Mouse (Mus musculus) neural tube, embryonic 13.5 days (tissue): ENCODE data around the gene Gm49333. TPM values are rescaled to one million over a fixed set of nuclear protein-coding genes. Genes with fewer than 3 reads are reported as not detected.
A peak's percentile ranks its signal among the peaks of the same experiment; 100 is the strongest.
"Not testable (repeated sequence)": the region's sequence is repeated elsewhere in the genome, so short reads cannot be mapped to it uniquely, and the experiment has no call there.

ENCODE experiments used
- ATAC-seq: fragments of 200-750 bp; cut with Nextera tagmentation; 2 replicates; pipeline ENCODE4 v1.8.0; 2017; ENCODE audit warnings: low read depth, mild to moderate bottlenecking, moderate TSS enrichment, moderate library complexity
- H3K27ac ChIP-seq: fragments of 300-500 bp; sonication (generic); replicated peaks from 2 replicates; pipeline ENCODE4 v1.5.1; 2015; ENCODE audit warnings: moderate library complexity, mild to moderate bottlenecking, inconsistent platforms
- H3K27me3 ChIP-seq: fragments of 300-500 bp; sonication (generic); 2 replicates; pipeline ENCODE4 v1.6.1; 2015; ENCODE audit warnings: mild to moderate bottlenecking, inconsistent platforms
- H3K36me3 ChIP-seq: fragments of 300-500 bp; sonication (generic); 2 replicates; pipeline ENCODE4 v1.6.1; 2015; ENCODE audit warnings: mild to moderate bottlenecking, inconsistent platforms
- H3K4me1 ChIP-seq: fragments of 300-500 bp; sonication (generic); replicated peaks from 2 replicates; pipeline ENCODE4 v1.6.1; 2015; ENCODE audit warnings: inconsistent platforms
- H3K4me2 ChIP-seq: fragments of 300-500 bp; sonication (generic); 2 replicates; pipeline ENCODE4 v1.6.1; 2015; ENCODE audit warnings: inconsistent platforms, mild to moderate bottlenecking, moderate library complexity
- H3K4me3 ChIP-seq: fragments of 300-500 bp; sonication (generic); 2 replicates; pipeline ENCODE4 v1.5.1; 2015; ENCODE audit warnings: mild to moderate bottlenecking, inconsistent platforms
- H3K9ac ChIP-seq: fragments of 300-500 bp; sonication (generic); 2 replicates; pipeline ENCODE4 v1.6.1; 2015; ENCODE audit warnings: moderate library complexity, mild to moderate bottlenecking, inconsistent platforms
- H3K9me3 ChIP-seq: fragments of 300-500 bp; sonication (generic); 2 replicates; pipeline ENCODE4 v1.6.1; 2016; ENCODE audit warnings: inconsistent platforms
- WGBS: fragments of 180-500 bp; shearing (Covaris S2); methylation state at CpG from one replicate; pipeline ENCODE4 v1.1.7; 2015; 5-methylcytosine and 5-hydroxymethylcytosine counted together
- polyA plus RNA-seq: library from polyadenylated mRNA; unstranded; fragments of >200 nt; fragmentation: Nextera tagmentation; extraction: Ambion mirVana; gene quantifications from 2 replicates; pipeline ENCODE4 v1.2.1, GENCODE M21; 2015

Gene Gm49333
- polyA plus RNA-seq, 1 experiment from 2014 or later = 1.4 TPM

DNA sequence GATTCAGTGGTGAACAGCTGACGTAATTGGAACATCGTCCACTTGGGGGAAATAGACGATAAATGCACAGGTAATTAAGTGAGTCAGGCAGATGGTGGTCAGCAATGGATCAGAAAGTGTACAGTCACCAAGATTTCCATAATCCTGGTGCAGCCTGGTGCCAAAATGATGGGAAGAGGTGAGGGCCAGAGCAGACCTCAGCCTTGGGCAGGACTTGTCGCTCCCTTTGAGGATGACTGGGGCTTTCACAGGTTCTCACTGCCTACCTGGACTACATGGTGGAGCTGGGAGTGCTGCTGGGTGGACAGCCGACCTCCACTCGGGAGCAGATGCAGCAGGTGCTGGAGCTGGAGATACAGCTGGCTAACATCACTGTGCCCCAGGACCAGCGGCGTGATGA is 26.0 kb downstream of the Gm49333 start:
- no peak overlapping the region for H3K27ac ChIP-seq

DNA sequence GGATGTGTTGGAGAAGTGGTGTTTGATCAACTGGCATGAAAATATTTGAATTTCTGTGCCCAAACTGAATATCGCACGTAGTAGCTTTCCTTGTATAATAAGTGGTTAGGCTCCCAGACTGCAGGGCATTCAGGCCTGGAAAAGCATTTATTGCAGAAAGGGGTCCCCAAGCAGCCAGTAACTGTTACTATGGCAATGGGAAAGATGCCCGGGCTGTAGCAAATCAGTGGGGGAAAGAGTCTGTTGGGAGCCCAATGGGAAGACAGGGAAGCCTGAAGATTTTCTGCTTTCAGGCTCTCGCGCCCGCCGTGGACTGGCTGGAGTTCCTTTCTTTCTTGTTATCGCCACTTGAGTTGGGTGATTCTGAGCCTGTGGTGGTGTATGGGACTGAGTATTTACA is 27.0 kb downstream of the Gm49333 start:
- no peak overlapping the region; the same call in none of the 2 replicates for H3K27ac ChIP-seq
- H3K27me3 ChIP-seq = no peaks in the 10 kb centered on the region
- 0 out of 2 replicates have a peak, but pooled peaks cover 9% of the 10 kb centered on the region for H3K4me1 ChIP-seq
- H3K4me2 ChIP-seq = no peak overlapping the region; the same call in 1 of the 2 replicates
- no peaks in the 10 kb centered on the region for H3K36me3 ChIP-seq
- H3K9ac ChIP-seq = no peak overlapping the region
- no peaks in the 10 kb centered on the region for H3K9me3 ChIP-seq
- H3K4me3 ChIP-seq = no peak overlapping the region
- 69% methylated on average over 8 of the region's 8 CpGs for WGBS
- peak; percentile 70 for ATAC-seq

More for the DNA sequence above, 26.0 kb downstream of the Gm49333 start:
- no peak overlapping the region for H3K4me2 ChIP-seq
- 0 out of 2 replicates have a peak, but pooled peaks cover 9% of the 10 kb centered on the region for H3K4me1 ChIP-seq
- H3K27me3 ChIP-seq = no peaks in the 10 kb centered on the region
- 82% methylated on average over 8 of the region's 8 CpGs for WGBS
- 0 out of 2 replicates have a peak overlapping the region, but pooled peaks have one; percentile 17 for H3K9ac ChIP-seq
- H3K9me3 ChIP-seq = no peaks in the 10 kb centered on the region
- no peak for ATAC-seq
- no peaks in the 10 kb centered on the region for H3K36me3 ChIP-seq
- no peak overlapping the region for H3K4me3 ChIP-seq

DNA sequence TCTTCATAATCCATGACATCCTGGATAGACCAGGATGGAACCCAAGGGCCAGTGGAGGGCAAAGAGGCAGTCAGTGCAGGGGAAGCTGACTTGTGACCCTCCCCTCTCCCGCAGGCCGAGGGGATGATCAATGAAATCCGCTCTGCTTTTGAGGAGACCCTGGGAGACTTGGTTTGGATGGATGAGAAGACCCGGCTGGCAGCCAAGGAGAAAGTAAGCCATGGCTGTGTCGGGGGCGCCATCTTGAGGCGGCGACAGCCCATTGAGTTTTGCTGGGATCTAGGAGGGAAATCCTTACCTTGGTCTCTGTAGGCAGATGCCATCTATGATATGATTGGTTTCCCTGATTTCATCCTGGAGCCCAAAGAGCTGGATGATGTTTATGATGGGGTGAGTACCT is 30.8 kb downstream of the Gm49333 start:
- Histone ChIP-seq H3K4me1 (0 out of 2 replicates have a peak, but pooled peaks cover 9% of the 10 kb centered on the region), H3K27me3 (no peaks in the 10 kb centered on the region), H3K9ac (no peak overlapping the region), H3K36me3 (no peaks in the 10 kb centered on the region), H3K27ac (no peak overlapping the region), H3K9me3 (no peaks in the 10 kb centered on the region), H3K4me3 (no peak overlapping the region), H3K4me2 (no peak overlapping the region)
- 2% methylated on average over 8 of the region's 8 CpGs for WGBS
- peak; percentile 37; the same call in 1 of the 2 replicates for ATAC-seq

DNA sequence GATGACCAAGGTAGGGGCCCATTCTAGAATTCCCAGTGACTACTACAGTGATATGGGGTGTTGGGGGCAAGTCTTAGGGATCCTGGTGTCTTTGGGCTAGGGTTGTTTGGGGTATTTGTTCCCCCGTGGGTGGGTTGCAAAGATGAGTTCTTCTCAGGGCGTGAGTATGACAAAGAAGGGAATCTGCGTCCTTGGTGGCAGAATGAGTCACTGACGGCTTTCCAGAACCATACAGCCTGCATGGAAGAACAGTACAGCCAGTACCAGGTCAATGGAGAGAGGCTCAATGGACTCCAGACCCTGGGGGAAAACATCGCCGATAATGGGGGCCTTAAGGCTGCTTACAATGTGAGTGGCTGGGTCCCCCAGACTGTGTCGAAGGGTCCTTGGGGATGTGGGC is 32.5 kb downstream of the Gm49333 start:
- Histone ChIP-seq H3K36me3 (no peaks in the 10 kb centered on the region), H3K9me3 (no peaks in the 10 kb centered on the region), H3K4me2 (no peak overlapping the region), H3K4me3 (no peak overlapping the region), H3K9ac (no peak overlapping the region; the same call in 1 of the 2 replicates), H3K27ac (no peak overlapping the region), H3K4me1 (0 out of 2 replicates have a peak, but pooled peaks cover under 1% of the 10 kb centered on the region), H3K27me3 (no peaks in the 10 kb centered on the region)
- 87% methylated on average over 7 of the region's 7 CpGs for WGBS
- no peak for ATAC-seq

DNA sequence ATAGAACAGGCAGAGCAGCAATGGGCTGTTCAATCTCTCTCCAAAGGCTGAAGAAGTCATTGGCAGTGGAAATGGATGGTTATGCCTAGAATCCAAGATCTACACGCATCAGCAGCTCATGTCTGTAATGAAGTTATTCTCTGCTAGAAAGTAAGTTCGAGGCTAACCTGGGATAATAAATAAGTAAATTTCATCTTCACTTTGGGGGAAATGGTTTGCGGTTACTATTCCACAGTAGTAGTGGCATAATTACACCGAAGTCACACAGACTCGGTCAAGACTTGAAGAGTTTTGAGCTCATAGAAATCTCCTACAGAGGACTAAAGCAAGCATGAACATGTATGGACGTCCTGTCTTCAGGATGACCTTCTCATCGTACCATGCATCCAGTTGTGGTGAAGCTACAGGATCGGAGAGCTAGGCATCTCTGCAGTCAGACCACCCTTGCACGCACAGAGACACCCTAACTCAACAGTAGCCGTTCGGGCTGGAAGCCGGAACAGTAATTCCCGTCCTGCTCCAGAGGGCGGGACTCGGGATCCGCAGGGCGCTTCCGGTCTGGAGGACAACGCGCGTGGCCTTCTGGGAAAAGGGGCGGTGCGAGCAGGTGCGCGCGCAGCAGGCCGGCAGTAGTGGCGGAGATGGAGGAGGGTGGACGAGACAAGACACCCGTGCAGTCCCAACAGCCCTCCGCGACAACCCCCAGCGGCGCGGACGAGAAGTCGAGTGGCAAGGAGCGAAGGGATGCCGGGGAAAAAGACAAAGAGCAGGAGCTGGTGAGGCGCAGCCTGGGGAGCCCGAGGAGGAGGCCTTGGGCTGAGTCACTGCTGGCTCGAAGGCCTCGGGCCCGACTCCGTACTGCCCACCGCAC is 39.9 kb downstream of the Gm49333 start, which contains the start of gene Psmd2:
Gene Psmd2, plus strand, starts transcription at position 577 of the 871 bp plus-strand sequence.
- 2% methylated on average over 46 of the region's 46 CpGs for WGBS
- Histone ChIP-seq H3K4me1 (peaks cover 19% of the 10 kb centered on the region), H3K4me3 (peak within 1 kb of the TSS; percentile 86), H3K9ac (peak within 1 kb of the TSS; percentile 93), H3K36me3 (peaks cover 20% of the 10 kb centered on the region), H3K27ac (peak within 1 kb of the TSS; percentile 88), H3K9me3 (no peaks in the 10 kb centered on the region), H3K4me2 (peak within 1 kb of the TSS; percentile 80), H3K27me3 (no peaks in the 10 kb centered on the region)
- peak; percentile 96 for ATAC-seq

DNA sequence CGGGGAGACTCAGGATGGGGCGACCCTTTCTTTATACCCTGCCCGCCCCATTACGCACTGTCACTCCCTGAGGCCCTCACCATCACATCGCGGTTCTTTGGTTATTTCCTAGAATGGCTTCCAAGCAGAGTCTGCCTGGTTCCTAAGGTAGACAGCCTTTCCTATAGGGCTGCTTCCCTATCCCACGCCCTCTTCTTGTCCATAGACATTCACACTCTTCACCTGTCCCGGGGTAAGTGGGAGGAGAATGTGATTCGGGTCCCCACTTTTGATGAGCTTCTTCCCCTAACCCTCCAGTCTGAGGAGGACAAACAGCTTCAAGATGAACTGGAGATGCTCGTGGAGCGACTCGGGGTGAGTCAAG is 40.5 kb downstream of the Gm49333 start:
- Histone ChIP-seq H3K9ac (peak overlapping the region; percentile 93), H3K36me3 (peaks cover 26% of the 10 kb centered on the region), H3K27ac (peak overlapping the region; percentile 88), H3K4me1 (peaks cover 19% of the 10 kb centered on the region), H3K4me2 (peak overlapping the region; percentile 80), H3K27me3 (no peaks in the 10 kb centered on the region), H3K9me3 (no peaks in the 10 kb centered on the region), H3K4me3 (peak overlapping the region; percentile 86)
- WGBS = 10% methylated on average over 12 of the region's 12 CpGs
- ATAC-seq = no peak

DNA sequence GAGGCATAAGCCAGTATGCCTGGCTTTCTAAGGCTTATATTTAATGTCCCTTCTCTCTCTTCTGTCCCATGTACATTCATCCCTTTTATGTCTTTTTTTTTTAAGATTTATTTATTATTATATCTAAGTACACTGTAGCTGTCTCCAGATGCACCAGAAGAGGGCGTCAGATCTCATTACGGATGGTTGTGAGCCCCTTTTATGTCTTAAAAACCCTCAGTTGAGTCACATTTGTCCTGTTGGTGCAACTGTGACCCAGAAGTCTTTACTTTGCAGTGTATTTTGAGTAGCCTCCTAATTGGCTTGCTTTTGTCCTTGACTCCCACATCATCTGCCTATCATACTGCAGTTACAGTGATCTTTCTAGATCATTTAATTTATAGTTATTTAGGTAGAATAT is 41.9 kb downstream of the Gm49333 start:
- no peak for ATAC-seq
- 62% methylated on average over 2 of the region's 2 CpGs for WGBS
- H3K36me3 ChIP-seq = peaks cover 40% of the 10 kb centered on the region
- peaks cover 19% of the 10 kb centered on the region for H3K4me1 ChIP-seq
- H3K27me3 ChIP-seq = no peaks in the 10 kb centered on the region
- no peaks in the 10 kb centered on the region for H3K9me3 ChIP-seq
- H3K4me3 ChIP-seq = 0 out of 2 replicates have a peak overlapping the region, but pooled peaks have one; percentile 86
- peak overlapping the region; percentile 80 for H3K4me2 ChIP-seq
- no peak overlapping the region for H3K27ac ChIP-seq
- H3K9ac ChIP-seq = no peak overlapping the region

DNA sequence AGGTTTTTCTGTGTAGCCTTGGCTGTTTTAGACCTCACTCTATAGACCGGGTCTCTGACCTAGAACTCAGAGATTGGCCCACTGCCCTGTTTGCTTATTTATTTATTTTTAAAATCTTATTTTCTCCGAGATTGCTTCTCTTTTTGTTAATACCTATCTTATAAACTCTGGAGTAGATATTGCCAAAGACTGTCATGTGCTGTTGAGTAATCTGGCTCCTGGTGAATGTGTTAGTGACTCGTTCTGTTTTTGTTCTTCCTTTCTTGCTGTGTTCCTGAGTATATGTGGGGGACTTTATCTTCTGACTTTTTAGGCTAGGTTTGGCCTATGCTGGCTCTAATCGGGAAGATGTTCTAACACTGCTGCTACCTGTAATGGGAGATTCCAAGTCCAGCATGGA is 46.3 kb downstream of the Gm49333 start:
- no peak overlapping the region for H3K4me3 ChIP-seq
- WGBS = 88% methylated on average over 4 of the region's 4 CpGs
- ATAC-seq = no peak
- no peaks in the 10 kb centered on the region for H3K9me3 ChIP-seq
- H3K4me2 ChIP-seq = no peak overlapping the region
- peaks cover 8% of the 10 kb centered on the region for H3K4me1 ChIP-seq
- no peaks in the 10 kb centered on the region for H3K27me3 ChIP-seq
- no peak overlapping the region for H3K27ac ChIP-seq
- H3K9ac ChIP-seq = no peak overlapping the region
- H3K36me3 ChIP-seq = peaks cover 83% of the 10 kb centered on the region

DNA sequence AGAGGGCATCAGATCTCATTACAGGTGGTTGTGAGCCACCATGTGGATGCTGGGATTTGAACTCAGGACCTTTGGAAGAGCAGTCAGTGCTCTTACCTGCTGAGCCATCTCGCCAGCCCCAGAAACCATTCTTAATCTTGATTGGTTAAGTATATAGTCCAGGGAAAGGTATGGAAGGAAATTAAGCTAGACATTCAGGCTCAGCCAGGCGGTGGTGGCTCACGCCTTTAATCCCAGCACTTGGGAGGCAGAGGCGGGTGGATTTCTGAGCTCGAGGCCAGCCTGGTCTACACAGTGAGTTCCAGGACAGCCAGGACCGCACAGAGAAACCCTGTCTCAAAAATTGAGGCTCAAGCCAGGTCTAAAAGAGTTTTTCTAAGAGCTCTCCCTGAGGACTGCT is 56.6 kb downstream of the Gm49333 start, which contains the start of gene Eif4g1:
Gene Eif4g1, plus strand, starts transcription at position 301 of the 400 bp plus-strand sequence.
- H3K4me1 ChIP-seq, H3K4me3 ChIP-seq, H3K4me2 ChIP-seq, H3K9ac ChIP-seq, H3K27ac ChIP-seq, H3K27me3 ChIP-seq, ATAC-seq, H3K9me3 ChIP-seq: not testable (repeated sequence)
- 85% methylated on average over 3 of the region's 6 CpGs for WGBS
- H3K36me3 ChIP-seq = peaks cover 26% of the 10 kb centered on the region

DNA sequence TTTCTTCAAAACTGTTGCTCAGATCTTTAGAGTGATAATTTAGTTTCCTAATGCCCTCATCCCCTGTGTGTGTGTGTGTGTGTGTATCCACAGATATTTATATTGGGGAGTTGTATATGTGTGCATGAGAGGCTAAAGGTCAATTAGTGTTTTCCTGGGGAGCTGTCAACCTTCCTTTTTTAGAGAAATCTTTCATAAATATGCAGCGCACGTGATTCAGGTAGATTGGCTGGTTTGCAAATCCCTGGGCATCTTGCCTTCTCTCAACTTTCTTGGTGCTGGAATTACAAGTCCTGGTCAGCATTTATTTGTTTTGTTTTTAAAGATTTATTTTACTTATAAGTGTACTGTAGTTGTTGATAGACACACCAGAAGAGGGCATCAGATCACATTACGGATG is 58.9 kb downstream of the Gm49333 start:
- Histone ChIP-seq H3K9ac (no peak overlapping the region), H3K4me3 (no peak overlapping the region), H3K4me1 (peaks cover 25% of the 10 kb centered on the region), H3K4me2 (no peak overlapping the region), H3K27me3 (no peaks in the 10 kb centered on the region), H3K27ac (no peak overlapping the region), H3K36me3 (peaks cover 15% of the 10 kb centered on the region), H3K9me3 (no peaks in the 10 kb centered on the region)
- whole genome bisulfite sequencing = 88% methylated on average over 3 of the region's 3 CpGs
- ATAC-seq = no peak

DNA sequence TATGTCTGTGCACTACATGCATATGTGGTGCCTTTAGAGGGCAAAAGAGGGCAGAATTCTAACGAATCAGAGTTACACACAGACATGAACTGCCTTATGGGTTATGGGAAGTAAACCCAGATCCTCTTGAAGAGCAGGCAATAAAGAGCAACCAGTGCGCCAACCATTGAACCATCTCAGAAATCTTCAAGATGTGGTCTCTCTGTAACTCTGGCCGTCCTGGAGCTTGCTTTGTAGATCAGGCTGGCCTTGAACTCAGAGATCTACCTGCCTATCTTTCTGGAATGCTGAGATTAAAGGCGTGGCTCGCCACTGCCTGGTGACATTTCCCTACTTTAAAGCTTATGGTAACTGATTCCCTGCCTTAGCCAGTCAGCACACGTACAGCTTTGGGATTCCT is 60.5 kb downstream of the Gm49333 start:
- Histone ChIP-seq H3K9ac (peak overlapping the region; percentile 46; the same call in 1 of the 2 replicates), H3K9me3 (no peaks in the 10 kb centered on the region), H3K4me2 (peak overlapping the region; percentile 95), H3K4me3 (peak overlapping the region; percentile 81), H3K4me1 (peaks cover 29% of the 10 kb centered on the region), H3K36me3 (peaks cover 24% of the 10 kb centered on the region), H3K27ac (no peak overlapping the region), H3K27me3 (no peaks in the 10 kb centered on the region)
- WGBS = 29% methylated on average over 6 of the region's 6 CpGs
- no peak for ATAC-seq

DNA sequence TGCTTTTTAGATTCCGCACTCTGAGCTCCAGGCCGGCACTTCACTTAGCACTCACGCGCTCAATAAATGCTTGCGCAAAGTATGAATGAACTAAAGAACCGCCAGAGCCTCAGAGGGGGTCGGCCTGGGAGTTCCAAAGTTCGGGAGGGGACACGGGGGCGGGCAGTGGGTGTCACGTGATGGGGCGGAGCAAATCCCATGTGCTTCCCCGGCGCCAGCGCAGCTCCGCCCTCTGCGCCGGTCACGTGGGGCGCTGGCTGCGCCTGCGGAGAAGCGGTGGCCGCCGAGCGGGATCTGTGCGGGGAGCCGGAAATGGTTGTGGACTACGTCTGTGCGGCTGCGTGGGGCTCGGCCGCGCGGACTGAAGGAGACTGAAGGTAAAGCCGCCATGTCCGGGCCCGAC is 61.1 kb downstream of the Gm49333 start:
- peaks cover 30% of the 10 kb centered on the region for H3K36me3 ChIP-seq
- H3K4me3 ChIP-seq = peak overlapping the region; percentile 81
- H3K9ac ChIP-seq = peak overlapping the region; percentile 93
- H3K4me2 ChIP-seq = peak overlapping the region; percentile 95
- H3K27me3 ChIP-seq = no peaks in the 10 kb centered on the region
- H3K4me1 ChIP-seq = peaks cover 29% of the 10 kb centered on the region
- peak overlapping the region; percentile 93 for H3K27ac ChIP-seq
- 0% methylated on average over 38 of the region's 38 CpGs for WGBS
- peak; percentile 97 for ATAC-seq
- no peaks in the 10 kb centered on the region for H3K9me3 ChIP-seq
